Mouse (Mus musculus) 416B (cell line): ENCODE results near the gene Cs.
"Not testable (repeated sequence)": the region's sequence is repeated elsewhere in the genome, so short reads cannot be mapped to it uniquely, and the experiment has no call there.

Experiments used
- DNase-seq: peaks from one replicate; pipeline ENCODE4 v3.0.0; 2011; ENCODE audit warnings: low read depth

Cs gene

DNA sequence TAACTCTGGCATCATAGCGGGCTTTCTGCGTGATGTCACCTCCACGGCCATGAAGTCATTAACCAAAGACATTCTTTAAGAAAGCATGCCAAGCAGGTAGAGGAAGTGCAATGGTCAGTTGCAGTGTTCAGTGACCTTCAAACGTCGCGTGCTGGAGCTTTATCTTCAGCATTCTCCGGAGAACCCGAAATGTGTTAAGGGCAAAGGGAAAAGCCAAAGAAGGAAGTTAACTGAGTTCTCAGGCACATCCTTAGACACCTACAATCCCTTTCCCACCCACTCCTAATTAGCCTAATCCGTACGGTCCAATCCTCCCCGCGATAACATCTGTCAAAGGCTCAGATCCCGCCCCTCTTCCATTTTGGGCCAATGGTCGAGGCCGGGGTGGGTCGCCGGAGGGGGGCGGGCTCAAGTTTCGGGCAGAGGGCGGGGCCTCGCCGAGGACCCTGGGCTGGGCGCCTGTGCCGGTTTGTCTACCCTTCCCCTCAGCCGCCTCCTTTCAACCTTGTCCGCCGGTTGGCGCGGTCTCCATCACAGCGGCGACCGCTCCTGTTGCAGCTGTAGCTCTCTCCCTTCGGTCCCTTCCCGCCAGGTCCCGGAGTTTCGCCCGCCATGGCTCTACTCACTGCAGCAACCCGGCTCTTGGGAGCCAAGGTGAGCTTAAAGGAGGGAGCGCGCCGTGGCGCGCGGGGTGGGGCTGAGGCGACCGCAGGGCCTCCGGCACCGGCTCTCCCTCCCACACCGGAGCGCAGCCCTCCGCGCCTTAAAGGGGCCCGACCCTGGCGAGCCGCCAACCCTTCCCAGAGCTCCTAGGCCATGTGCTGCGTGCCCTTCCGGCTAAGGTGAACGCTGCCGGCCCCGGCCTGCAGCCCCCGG lies at the start of gene Cs:
Gene Cs, plus strand, starts transcription at position 429 of the 876 bp plus-strand sequence.
- peak; percentile 99 for DNase-seq

DNA sequence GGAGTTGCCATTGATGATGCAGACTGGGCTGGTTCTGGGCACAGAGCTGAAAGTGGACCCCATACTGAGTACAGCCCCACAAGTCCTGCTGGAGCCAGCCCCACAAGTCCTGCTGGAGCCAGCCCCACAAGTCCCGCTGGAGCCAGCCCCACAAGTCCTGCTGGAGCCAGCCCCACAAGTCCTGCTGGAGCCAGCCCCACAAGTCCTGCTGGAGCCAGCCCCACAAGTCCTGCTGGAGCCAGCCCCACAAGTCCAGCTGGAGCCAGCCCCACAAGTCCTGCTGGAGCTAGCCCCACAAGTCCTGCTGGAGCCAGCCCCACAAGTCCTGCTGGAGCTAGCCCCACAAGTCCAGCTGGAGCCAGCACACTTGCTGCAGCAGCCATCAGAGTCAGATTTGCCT lies 46.9 kb upstream of the Cs start:
- DNase-seq = not testable (repeated sequence)

DNA sequence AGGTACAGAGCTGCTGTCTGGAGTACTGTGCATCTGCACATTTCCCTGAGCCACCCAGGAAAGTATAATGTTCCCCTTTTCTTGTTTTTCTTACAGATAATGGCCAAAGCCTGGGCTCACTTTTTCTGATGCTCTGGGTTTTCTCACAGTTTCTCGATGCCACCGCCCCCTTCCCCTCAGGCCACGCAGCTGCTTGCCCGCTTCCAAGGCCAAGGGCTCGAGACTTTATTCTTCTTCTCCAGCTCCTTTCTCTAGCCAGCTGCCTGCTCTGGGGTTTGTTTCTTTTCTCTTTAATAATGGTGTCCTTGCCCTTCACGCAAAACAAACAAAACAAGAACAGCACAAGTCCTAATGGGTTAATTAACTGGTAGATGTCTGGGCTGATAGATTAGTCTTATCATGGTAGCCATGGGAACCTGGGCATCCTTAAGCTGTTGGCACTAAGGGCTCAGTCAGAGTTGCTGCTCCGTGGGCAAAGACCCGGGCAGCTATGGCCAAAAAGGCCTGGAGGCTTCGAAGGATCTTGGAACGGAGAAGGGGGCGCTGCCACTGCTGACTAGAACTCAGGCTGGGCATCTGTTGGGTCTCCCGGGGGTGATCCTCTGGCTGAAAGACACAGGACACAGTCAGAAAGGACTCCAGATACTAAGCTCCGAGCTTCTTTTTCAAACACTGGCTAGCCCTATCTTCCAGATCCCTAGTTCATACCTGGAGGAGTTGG lies 41.0 kb upstream of the Cs start:
- DNase-seq = no peak

DNA sequence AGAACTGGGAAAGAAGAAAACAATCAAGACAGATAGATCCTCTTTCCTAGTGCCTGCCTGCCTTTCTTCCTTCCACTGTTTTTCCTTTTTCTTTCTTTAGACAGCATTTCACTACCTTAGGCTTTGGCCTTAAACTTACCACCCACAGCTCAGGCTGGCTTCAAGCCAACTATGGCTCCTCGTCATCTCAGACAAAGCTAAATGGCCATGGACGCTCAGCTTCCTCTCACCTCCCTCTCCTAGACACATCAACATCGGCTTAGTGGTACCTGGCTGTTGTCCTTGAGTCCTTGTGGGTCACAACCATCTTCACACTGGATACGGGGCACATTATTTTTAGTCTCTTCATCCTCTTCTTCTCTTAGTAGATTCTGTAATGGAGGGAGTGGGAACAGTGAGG lies 40.3 kb upstream of the Cs start:
- no peak for DNase-seq

DNA sequence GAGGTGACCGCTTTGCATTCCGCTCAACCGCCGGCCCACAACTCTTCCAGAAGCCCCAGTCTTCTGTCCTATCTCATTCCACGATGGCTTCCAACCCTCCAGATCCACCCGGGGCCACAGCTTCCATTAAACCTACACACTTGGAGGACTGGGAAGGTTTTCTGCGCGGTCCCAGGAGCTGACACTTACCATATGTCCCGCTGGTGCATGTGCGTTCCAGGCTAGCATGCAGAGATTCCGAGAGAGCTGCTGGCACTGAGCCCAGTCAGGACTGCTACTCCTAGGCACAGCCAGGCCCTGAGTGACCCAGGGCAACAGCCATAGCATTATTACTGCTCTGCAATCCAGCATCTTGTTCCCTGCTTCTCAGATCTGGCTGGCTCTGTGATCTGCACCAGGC lies 39.9 kb upstream of the Cs start:
- DNase-seq = no peak

DNA sequence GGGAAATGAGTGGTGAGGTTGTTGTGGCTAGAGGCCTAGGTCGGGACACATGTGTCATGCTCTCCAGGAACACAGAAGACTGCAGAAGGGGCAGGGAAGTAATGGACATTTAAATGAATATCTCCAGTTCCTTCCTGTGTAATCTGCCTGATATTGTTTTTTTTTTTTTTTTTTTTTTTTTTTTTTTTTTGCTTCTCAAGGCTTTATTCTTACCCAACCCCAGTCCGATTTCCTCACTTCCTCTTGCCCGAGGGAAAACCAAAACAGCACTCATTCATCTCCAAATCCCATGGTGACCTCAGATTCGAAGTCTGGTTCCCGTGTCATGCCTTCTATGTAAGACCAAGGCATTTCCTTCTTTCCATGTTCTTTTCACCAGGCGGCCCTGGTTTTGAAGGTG lies 39.3 kb upstream of the Cs start:
- peak; percentile 81 for DNase-seq

DNA sequence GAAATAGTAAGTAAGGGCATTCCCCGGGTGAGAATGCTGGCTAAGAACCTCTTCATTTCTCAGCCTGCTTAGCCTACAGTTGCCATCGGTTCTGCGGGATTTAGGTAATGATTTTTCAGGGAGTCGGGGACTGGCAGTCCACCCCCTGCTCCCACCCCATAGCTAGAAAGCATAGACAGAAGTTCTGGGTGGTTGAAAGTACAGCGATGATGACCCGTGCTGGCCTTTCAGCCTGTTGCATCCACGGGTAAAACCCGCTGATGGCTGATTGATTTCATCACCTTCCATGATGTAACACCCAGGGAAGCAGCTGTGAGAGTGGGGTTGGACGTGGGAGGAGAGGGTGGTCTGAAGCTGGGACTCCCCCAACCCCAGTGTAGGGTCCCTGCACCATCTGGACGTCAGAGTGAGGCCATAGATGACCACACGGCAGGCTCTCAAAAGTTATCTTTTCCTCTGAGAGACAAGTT lies 38.8 kb upstream of the Cs start, which contains the start of gene Il23a:
Gene Il23a, minus strand, starts transcription at position 51 of the 470 bp plus-strand sequence.
- DNase-seq = peak; percentile 26

DNA sequence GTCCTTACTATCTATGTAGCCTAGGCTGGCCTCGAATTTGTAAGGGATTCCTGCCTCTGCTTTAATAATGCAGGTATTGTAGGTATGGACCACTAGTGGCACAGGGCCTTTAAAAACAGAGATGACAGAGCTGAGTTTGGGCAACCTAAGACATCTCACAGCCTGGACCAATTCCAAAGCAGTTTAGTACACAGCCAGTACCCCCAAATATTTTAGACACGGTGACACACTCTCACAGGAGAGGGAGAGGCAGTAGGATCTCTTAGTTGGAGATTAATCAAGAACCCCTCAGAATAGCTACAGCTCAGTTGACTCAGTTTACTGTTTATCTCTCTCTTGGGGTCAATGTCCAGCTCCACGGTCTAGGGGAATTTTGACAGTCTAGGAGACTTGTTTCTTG lies 35.2 kb upstream of the Cs start:
- DNase-seq = peak; percentile 33

DNA sequence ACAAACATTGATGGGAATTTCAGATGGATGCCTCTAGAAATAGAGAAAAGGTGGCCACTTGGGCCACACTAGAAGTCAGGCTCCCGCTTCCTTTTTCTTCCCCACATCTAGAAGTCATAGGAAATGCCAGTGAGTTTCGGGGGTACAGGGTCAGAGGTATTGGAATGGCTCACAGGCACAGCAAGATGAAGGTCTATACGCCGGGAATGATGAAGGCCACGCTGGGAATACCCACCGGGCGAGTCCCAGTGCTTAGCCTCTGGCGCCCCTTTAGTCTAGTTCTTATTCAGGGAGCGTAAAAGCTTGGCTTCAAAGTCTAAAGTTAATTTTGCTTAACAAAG lies 34.8 kb upstream of the Cs start:
- no peak for DNase-seq

DNA sequence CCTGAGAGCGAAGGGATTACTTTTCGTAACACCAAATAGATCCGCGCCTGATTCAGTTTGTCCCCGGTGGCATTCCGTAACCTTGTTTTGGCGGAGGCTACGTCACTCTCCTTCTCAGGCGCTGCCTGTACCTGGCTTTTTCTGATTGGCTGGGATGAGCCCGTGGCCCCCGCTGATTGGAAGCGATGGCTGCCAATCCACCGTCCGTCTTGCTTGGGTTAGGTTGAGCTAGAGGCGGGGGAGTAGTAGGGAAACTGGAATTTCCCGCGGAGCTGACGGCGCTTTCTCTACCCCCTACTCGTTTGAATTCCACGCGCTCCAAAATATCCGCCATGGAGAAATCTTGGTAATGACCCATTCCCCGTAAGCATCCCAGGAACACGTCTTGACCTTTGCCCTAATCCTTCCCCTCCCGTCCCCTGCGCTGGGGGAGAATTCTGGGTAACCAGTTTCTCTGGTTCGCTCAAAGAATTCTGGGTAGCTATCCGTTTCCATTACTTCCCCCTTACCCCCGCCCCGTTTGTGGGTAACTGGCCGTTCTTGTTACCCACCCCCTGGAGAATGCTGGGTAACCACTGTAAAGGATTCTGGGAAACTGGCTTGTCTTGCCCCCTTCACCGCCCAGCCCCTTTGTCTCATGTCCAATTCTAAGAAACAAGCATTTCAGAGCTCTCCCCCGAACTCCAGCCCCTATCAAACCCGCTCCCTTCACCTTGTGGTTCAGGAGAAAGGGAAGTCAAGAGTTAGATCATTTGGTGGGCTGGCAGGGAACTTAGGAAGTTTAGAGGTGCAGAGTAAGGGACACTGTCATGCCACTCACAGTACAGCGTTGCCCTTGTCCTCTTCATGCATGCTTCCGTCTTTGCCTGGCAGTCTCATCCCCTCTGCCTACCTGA lies 34.2 kb upstream of the Cs start, which contains the start of gene Pan2:
Gene Pan2, plus strand, starts transcription at position 210 of the 896 bp plus-strand sequence.
- DNase-seq = peak; percentile 100

DNA sequence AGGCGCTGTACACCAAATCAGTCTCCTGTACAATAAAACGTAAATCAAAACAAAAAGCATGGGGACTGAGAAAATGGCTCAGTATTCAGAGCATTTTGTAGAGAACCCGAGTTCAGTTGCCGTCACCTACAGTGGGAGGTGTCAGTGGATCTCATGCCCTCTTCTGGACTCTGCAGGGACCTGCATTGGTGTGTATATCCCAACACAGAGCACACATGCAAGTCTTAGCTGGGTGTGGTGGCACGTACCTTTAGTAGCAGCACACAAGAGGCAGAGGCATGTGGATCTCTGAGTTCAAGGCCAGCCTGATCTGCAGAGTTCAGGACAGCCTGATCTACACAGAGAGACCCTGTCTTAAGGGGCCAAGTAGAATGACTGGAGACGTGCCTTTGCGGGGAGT lies 27.9 kb upstream of the Cs start:
- no peak for DNase-seq

DNA sequence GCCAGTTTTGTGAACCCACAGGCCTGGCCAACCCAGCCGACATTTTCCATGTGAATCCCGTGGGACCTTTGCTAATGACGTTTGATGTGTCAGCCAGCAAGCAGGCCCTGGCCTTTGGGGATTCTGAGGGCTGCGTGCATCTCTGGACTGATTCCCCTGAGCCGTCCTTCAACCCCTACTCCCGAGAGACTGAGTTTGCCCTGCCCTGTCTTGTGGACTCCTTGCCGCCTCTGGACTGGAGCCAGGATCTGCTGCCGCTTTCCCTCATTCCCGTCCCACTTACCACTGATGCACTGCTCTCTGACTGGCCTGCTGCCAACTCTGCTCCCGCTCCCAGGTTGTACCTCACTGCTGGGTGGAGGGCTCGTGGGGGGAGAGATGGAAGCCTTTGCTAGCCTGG lies 27.4 kb upstream of the Cs start:
- DNase-seq = no peak

DNA sequence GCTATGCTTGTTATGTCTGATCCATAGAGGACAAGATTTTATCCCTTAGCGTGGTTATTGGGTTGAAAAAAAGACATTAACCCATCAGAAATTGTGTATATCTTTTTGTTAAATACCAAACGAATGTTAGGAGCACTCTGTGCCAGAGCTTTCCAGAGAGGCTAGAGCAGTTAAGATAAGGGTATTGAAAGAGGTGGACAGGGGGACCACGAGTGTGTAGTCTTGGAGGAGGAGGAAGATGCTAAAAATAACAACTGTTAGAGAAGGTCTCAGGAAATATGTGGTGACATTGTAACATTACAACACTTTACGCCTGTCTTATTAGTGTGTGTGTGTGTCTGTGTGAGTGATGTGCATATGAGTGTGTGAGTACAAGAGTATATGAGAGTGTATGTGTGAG lies 26.6 kb upstream of the Cs start:
- DNase-seq = no peak

DNA sequence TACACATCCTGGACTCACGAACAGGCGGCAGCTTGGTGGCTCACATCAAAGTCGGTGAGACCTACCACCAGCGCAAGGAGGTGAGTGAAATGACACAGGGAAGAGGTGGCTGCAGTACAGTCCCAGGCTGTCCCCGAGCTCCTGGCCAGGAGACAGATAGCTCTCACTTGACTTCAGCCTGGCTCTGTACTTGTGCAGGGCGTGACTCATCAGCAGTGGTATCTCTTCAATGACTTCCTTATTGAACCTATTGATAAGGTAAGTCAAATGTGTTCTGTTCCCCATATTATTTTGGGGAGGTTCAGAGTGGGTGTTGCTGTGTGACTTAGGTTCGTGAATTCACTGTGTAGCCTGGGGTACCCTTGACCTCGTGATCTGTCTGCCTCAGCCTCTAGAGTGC lies 22.0 kb upstream of the Cs start:
- no peak for DNase-seq

DNA sequence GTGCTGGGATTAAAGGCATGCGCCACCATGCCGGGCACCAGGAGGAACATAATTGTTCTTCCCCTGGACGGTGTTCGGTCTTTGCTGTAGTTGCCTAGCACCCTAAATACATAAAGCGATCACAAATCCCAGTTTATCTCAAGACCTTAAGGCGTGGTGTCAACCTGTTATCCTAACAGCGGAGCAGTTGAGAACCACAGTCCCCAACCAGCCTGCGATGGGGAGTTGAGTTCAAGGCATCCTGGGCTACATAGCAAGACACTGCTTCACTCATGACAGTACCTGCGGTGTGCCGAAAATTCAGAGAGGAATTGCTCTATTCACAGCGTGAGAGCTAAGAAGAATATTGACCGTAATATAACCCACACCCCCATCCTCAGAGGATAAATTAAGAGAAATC lies 15.9 kb upstream of the Cs start:
- no peak for DNase-seq

DNA sequence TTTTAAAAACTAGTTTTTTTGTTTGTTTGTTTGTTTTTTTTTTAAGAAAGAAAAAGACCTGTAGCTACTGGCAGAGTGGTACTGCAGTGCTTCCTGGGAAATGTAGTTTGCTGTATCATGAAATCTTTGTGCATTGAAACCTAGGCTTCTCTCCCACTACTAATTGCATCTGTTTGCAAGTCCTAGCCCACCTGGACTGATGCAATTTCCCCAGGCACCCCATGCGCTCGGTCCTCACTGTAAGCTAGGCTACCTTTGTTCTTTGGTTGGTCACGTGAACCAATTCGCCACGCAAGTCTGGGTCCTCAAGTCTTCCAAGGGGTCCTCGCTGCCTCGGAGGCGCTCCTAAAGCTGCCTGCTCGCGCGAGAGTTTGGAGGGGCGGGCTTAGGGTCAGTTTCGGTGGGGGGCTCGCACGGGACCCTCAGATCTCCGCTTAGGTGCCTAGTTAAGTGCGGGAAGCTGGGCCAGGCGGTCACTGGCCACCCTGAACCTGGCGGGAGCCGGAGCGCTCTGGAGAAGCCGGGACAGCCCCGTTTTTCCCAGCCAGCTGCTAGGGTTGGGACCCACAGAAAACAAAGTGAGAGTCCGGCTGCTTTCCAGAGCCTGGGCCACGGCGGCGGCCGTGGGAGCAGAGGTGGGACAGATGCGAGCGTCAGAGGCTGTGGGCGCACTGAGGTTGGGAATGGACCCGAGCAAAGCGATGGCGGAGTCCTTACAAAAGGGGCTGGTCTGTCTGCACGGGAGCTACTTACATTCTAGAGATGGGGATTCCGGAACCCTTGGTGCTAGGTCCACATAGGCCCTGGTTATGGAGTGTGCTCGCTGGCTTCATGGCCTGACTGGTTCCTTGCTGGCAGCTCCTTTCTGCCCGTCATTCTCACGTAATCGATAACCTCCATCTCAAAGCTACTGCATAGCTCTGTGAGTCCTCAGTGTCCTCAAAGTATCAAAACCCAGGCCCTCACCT lies 15.1 kb upstream of the Cs start, which contains the start of gene Cnpy2:
Gene Cnpy2, plus strand, starts transcription at position 319 of the 968 bp plus-strand sequence.
- peak; percentile 94 for DNase-seq

DNA sequence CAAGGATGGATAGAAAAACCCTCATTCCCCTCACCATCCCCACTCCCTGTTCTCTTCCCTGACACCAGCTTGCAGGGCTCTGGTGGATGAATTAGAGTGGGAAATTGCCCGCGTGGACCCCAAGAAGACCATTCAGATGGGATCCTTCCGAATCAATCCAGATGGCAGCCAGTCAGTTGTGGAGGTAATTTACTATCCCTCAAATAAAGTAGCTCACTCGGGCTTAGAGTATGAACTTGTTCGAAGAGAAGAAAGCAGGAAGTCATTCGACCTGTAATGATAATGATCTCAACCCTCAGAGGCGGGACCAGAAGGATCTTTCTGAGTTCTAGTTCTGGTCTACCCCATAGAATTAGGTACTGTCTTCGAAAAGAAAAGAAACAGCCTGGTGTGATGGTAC lies 14.0 kb upstream of the Cs start:
- peak; percentile 59 for DNase-seq

DNA sequence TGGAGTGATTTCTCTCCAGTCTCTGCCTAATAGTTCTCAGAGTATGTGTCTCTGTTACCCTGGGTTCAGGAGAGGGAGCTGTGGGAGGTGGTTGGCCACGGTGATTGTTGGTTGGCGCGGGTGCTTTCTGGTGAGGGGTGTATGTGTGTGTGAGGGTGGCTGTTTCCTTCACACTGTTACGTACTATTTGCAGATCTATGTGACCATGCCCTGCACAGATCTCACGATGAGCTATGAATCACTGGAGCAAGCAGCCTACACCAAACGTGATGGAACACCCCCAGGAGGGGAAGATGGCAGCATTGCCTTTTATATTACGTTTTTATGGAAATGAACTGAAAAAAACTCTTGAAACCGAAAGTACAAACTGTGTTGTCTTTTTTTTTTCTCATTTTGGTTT lies 10.7 kb upstream of the Cs start:
- no peak for DNase-seq

DNA sequence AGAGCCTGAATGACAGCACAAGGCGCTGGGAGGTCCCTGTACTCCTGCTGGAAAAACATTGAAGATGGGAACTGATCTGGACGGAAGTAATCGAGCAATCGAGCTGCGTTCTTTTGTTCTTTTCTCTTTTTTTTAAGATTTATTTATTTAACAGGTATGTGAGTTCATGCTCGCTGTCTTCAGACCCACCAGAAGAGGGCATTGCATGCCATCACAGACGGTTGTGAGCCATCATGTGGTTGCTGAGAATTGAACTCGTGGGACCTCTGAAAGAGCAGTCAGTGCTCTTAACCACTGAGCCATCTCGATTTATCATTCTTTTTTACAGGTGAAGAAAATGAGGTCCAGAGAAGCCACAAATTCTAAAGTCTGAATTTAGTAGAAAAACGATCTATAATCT lies 9.9 kb upstream of the Cs start:
- DNase-seq = peak; percentile 53

DNA sequence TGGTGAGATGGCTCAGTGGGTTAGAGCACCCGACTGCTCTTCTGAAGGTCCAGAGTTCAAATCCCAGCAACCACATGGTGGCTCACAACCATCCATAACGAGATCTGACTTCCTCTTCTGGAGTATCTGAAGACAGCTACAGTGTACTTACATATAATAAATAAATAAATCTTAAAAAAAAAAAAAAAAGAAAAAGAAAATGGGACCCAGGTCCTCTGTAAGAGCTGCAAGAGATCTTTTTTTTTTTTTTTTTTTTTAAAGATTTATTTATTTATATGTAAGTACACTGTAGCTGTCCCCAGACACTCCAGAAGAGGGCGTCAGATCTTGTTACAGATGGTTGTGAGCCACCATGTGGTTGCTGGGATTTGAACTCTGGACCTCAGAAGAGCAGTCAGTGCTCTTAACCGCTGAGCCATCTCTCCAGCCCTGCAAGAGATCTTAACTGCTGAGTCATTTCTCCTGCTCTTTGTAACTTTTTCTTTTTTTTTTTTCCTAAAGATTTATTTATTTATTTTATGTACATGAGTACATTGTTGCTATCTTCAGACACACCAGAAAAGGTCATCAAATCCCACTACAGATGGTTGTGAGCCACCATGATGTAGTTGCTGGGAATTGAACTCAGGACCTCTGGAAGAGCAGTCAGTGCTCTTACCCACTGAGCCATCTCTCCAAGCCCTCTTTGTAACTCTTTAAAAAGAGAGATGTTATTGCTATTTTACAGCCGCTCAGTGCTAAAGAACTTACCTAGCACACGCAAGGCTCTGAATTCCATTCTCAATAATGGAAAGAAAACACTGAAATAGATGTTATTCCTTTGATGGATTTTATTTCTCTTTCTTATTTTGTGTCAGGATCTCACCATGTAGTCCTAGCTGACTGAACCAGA lies 4.9 kb upstream of the Cs start:
- DNase-seq = peak; percentile 43
